Mouse (Mus musculus) lung, postnatal 10 days (tissue): ENCODE results near the gene Zbtb18.

ENCODE experiments used
- DNase-seq: peaks from one replicate; pipeline ENCODE4 v3.0.0; 2021

Gene Zbtb18

GRCm38 (mm10) chr1:177442196-177442808, at the start of gene Zbtb18:
Gene Zbtb18 (plus strand): TSS chr1:177442351.
- no peak for DNase-seq

- no peak for DNase-seq
Measured at GRCm38 (mm10) chr1:177397455-177397854, 44.7 kb upstream of the Zbtb18 start.

GRCm38 (mm10) chr1:177405170-177405569, 37.0 kb upstream of the Zbtb18 start:
- DNase-seq: no peak

- peak; percentile 65 for DNase-seq
Measured at GRCm38 (mm10) chr1:177408690-177409089, 33.5 kb upstream of the Zbtb18 start.

GRCm38 (mm10) chr1:177410769-177411348, 31.3 kb upstream of the Zbtb18 start:
- DNase-seq: no peak

GRCm38 (mm10) chr1:177411359-177412358, 30.5 kb upstream of the Zbtb18 start:
- no peak for DNase-seq

- no peak for DNase-seq
Measured at GRCm38 (mm10) chr1:177419331-177419730, 22.8 kb upstream of the Zbtb18 start.

GRCm38 (mm10) chr1:177420126-177420525, 22.0 kb upstream of the Zbtb18 start:
- peak; percentile 21 for DNase-seq

- DNase-seq: no peak
Measured at GRCm38 (mm10) chr1:177427862-177428261, 14.3 kb upstream of the Zbtb18 start.

- no peak for DNase-seq
Measured at GRCm38 (mm10) chr1:177428338-177428737, 13.8 kb upstream of the Zbtb18 start.

GRCm38 (mm10) chr1:177429067-177429466, 13.1 kb upstream of the Zbtb18 start:
- DNase-seq: no peak

GRCm38 (mm10) chr1:177440411-177440810, 1.7 kb upstream of the Zbtb18 start:
- DNase-seq: no peak

- no peak for DNase-seq
Measured at GRCm38 (mm10) chr1:177440981-177441491, 1.1 kb upstream of the Zbtb18 start.

GRCm38 (mm10) chr1:177441492-177442195, 507 bp upstream of the Zbtb18 start:
- DNase-seq: peak; percentile 99

GRCm38 (mm10) chr1:177442821-177443723, 921 bp downstream of the Zbtb18 start:
- DNase-seq: peak; percentile 42

- DNase-seq: no peak
Measured at GRCm38 (mm10) chr1:177443724-177444482, 1.8 kb downstream of the Zbtb18 start.

GRCm38 (mm10) chr1:177444483-177444810, 2.3 kb downstream of the Zbtb18 start:
- no peak for DNase-seq

- no peak for DNase-seq
Measured at GRCm38 (mm10) chr1:177444941-177445340, 2.8 kb downstream of the Zbtb18 start.

GRCm38 (mm10) chr1:177445461-177446130, 3.4 kb downstream of the Zbtb18 start:
- no peak for DNase-seq

GRCm38 (mm10) chr1:177447086-177447485, 4.9 kb downstream of the Zbtb18 start:
- no peak for DNase-seq
